Mouse (Mus musculus) heart, adult 8-10 months (tissue): ENCODE measurements around the gene Inppl1. TPM values are rescaled to one million over a fixed set of nuclear protein-coding genes. Genes with fewer than 3 reads are reported as not detected.

Experiments used
- DNase-seq: peaks from one replicate; pipeline ENCODE4 v3.0.0; 2022; ENCODE audit warnings: low spot score
- total RNA-seq, 4 experiments: library from RNA; stranded (reverse); gene quantifications; 2 replicates each; pipeline ENCODE4 v1.2.4; 2022

Gene Inppl1
- total RNA-seq, 4 experiments from 2014 or later: 174 to 207 (median 187) TPM

DNA sequence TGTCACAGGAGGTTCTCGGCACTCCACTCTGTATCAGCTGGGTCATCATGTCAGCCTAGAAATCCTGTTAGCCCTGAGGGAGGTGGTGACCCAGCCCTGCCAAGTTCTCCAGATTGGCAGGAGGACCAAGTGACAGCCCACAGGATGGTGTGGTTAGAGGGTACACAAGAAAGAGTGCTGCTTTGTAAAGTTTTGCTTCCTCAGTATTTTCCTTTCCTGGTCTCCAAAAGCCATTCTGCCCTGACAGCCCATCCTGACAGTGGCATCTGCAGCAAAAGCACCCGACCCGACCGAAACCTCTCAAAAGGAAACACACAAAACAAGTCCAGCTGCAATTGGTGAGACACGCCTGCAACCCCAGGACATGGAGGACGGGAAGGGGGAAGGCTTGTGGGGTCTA is 6.2 kb upstream of the Inppl1 start:
- DNase-seq: no peak

DNA sequence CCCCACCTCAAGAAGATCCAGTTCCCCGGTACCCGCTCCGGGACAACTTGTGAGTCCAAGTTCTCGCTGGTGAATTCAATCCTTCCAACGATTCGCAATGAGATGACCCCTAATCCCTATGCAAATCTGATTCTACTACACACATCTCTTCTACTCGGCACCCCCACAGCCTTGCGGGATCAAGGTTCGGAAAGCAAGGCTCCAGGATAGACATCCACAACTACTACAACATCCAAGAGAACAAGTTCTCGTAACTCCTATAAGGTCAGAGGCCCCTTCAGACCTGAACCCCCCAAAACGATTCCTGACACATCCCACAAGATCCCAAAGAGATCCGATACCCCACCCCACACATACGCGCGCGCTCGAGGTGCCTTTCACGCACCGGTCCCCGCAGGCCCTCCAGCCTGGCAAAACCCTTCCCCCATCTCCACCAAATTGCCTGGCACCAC is 849 bp downstream of the Inppl1 start:
- DNase-seq: no peak

DNA sequence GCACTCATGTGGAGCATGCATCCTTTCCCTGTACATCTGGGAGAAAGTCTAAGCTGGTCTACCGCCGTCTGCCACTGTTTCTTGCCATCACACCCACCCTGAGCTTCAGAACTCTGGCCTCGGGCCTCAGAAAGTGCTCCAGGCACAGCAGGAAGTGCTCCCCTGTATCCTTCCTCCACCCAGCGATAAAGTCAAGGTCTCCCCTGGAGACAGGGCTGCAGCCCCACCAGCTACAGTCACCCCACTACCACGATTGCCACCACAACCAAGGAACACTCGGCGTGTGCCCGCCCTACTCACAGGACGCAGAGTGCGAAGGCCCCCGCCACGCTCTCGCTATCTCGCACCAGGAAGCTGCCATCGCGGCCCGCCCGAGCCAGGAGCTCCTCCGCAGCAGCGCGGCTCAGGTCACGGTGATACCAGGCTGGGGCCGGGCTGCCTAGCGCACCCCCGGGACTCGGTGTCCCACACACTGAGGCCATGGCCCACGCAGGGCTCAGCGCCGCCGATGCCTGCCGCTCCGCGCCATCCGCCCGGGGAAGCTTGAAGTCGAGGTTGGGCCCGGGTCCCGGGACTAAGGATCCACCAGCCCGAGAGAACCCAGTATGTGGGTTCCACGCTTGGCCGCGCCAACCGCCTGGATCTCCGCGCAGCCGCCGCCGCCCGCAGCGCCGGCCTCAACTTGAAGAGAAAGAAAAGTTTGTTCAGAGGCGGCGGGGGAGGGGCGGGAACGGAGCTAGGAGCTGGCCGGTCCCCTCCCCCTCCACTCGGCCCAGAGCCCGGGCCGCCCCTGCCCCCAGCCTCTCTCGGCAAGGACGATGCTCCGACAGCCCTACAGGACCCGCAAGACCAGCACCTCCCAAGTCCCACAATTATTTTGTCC is 1.5 kb downstream of the Inppl1 start:
- DNase-seq: no peak

DNA sequence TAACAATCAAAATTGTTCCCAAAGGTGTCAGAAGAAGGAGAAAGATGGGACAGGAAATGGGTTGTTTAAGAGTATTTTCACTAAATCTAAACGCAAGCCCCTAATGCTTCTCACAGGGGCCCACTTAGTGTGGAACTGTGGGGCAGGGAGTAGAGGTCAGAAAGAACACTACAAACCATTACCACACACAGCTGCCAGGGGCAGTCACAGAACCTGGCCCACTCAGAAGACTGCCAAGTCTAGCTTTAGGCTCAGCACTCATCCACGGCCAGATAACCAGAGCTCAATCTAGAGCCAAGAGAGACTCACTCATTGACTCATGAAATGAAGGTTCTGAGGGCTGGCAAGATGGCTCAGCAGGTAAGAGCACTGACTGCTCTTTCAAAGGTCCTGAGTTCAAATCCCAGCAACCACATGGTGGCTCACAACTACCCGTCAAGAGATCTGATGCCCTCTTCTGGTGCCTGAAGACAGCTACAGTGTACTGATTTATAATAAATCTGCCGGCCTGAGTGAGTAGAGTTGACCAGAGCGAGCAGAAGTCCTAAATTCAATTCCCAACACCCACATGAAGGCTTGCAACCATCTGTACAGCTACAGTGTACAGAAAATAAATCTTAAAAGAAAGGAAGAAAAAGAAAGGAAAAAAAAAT is 2.4 kb downstream of the Inppl1 start:
- DNase-seq: no peak

DNA sequence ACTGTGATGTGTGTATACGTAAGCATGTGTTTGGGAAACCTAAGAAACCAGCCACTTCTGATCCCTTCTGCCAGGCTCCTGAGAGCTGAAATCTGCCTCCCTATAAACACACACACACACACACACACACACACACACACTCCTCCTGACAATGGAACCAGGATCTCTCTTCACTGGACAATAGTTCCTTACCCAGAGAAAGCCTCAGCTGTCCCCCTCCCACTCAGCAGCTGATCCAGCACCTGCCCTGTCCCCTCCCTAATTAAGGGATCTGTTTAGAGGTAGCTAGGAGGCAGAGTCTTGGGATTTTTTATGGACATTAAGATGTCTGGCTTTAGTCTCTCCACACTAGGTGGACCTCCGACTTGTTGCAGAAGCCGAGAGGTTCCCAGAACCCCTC is 3.1 kb downstream of the Inppl1 start:
- no peak for DNase-seq

DNA sequence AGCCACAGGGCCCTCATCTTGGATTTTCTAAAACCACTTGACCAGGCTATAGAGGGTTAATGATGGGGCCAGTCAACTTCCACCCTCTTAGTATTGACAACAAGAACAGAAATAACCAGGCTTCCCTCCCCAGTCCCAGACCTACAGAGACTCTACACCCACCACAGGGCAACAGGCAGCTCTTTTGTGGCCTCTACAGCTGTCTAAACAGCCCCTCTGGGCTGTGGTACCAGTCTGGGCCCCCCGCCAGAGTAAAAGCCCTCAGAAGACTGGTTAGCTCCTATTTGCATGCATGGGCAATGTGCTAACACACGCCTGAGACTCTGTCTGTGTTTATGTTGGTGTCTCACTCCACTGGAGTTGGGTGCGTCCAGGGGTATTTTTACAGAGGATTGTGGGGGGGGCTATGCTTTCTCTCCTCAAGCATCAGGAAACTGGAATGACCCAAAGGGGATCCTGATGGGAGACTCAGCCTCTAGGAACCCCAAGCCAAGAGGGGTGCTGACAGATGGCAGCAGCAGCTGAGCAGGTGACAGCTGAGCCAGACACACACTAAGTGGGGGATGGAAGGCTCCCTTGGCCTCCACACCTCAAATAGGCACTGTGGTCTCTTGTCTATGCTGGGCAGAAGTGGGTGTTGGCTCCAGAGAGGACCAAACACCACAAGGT is 4.0 kb downstream of the Inppl1 start:
- no peak for DNase-seq

DNA sequence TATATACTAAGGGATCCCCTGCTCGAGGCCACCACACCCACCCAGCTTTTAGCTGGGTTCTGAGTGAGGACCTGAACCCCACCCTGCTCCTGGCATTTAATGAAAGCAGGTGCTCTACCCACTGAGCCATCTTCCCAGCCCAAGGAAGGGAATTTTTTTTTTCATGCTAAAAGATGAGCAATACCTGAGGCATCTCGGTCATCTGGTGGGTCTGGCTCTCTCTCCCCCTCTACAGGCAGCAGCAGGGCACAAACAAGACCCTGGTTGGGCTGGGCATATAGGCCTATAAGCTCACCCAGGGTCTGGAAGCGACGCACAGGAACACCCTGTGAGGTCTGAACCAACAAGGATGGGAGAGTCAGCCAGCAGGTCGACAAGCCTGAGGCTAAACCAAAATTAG is 4.7 kb downstream of the Inppl1 start:
- no peak for DNase-seq

DNA sequence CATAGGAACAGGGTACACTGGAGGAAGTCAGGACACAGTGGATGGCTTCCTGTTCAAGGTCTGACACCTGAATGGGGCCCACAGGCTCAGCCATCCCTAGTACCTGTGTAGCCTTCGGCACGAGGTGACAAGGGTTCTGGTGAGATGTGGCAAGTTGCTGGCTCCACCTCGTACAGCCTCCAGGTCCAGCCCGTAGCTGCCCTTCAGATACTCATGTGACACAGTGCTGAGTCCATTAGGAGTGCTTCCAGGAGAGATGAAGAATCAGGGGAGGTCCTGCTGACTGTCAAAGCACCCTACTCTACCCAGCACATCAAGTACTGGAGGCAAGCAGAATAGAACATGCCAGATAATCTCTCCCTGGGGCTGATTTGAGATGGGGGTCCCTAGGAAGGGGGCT is 5.7 kb downstream of the Inppl1 start:
- no peak for DNase-seq

DNA sequence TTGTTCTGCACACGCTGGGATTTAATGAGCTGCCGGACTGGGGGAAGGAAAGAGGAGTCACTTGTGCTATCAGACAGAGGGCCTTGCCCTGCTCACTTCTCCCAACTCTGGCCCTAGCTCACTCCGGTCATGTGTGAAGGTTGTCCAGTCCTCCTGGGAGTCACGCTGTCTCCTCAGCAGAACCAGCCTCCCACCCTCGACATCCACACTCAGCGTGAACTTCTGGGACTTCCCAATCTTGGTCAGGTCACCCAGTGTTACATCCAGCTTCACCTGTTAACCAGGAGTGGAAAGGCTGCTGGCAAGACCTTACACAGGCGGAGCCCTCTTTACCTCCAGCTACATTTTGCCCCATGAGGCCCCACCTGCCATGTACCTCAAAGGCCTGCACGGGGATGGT is 6.6 kb downstream of the Inppl1 start:
- DNase-seq: no peak

DNA sequence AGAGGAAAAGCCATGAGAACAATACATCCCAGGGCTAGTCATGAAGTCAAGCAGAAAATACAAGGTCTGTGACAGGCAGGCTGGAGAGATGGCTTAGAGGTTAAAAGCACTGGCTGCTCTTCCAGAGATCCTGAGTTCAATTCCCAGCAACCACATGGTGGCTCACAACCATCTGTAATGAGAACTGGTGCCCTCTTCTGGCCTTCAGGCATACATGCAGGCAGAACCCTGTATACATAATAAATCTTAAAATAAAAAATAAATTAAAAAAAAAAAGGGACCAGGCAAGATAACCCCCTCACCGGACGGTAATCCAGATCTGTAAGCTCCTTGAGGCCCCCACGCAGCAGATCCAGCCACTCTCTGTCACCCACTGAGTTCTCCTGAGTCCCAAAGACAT is 7.7 kb downstream of the Inppl1 start:
- DNase-seq: no peak

DNA sequence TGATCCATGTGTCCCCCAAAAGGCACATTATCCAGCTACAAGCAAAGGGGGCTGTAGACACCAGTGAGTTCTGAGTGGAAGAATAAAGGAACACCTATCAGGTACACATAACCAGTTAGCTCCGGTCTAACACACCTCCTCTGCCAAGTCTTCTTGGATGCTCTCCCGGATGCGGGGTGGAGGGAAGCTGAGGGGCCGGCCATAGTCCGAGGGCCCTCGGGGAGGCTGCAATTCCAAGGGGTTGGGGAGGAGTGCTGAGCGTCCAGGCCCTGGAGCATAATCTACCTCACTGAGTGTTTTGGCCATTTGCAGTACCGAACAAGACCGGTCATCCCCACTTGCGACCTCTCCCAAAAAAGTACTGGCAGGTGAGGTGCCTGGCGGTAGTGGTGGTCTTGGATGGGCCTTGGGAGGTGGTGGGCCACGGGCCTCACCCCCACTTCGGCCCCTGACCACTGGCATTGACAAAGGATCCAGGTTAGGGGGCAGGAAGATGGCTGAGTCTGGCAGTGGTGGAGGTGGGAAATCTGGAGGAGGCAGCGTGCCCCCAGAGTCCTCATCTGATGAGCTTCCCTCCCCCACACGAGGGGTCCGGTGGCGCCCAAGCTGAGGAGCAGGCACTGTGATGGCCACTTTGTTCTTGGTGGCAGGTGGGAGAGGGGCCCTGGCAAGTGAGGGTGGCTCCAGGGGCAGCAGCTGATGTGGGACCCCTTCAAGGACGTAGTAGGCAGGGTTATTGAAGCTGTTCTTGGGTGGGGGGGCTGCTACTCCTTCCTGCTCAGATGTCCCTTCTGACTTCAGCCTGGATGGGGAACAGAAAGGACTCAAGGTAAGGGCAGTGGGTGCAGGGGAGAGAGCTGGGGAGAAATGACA is 14.0 kb downstream of the Inppl1 start:
- DNase-seq: no peak

DNA sequence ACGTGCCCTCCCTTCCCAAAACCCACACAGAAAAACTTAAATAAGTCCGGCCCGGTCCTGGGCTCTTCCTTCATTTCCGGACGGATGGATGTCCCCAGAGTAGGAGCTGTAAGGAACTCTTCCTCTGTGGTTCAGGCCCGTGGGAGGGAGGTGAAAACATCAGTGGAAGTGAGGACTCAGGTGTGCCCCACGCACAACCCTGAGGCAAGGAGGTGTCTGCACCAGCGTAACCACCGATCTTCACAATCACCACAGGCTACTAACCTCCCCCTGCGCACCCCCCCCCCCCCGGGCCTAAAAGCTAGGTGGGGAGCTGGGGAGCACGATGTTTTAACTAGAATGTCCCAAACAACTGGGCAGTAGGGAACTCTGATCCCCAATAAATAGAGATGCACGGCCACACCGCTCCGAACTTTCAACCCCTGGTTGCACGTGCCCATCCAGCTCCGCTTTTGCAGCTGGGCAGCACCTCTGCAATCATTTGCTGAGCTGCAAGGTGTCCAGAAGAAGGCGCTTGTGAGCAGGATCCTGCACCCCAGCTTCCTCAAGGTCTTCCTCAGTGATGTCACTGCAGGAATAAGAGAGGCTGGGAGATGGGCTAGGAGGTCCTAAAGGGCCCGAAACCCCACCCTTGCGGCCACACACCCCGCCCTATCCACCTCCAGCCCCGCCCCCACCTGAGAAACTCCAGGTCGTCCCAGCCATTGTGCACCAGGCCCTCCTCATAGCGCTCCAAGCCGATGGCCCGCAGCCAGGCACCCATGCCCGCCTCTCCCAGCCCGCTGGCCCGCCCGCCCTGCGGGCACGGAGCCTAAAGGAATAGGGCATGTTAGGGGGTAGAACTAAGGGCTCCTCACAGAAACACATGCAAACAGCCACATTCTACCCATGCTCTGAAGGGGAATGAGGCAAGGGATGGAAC is 14.9 kb downstream of the Inppl1 start:
- no peak for DNase-seq

DNA sequence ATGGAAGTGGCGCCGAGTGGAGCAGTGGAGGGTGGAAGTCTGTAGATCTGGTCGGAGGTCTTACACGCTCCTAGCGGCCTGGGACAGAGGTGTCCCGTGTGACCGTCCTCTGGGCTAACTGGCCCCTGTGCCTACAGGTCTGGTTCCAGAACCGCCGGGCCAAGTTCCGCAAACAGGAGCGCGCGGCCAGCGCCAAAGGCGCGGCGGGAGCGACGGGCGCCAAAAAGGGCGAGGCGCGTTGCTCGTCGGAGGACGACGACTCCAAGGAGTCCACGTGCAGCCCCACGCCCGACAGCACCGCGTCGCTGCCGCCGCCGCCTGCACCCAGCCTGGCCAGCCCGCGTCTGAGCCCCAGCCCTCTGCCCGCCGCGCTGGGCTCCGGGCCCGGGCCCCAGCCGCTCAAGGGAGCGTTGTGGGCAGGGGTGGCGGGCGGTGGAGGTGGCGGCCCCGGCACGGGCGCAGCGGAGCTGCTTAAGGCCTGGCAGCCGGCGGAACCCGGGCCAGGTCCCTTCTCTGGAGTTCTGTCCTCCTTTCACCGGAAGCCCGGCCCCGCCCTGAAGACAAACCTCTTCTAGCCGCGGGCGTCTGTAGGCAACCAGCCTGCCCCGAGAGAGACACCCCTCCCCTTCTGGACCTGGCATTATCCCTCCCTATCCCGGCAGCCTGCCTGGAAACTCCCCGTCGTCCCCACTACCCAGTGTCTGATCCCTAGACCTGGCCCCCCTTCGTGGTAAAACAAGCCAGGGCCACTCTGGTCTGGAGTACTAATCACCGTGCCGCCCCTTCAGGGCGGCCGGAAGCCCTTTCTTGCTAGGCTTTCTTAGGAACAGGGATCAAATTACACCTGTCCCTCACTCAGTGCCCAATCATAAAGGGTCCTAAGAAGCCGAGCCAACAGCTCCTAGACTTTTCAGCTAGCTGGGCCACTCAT is 16.2 kb downstream of the Inppl1 start:
- DNase-seq: peak; percentile 63

DNA sequence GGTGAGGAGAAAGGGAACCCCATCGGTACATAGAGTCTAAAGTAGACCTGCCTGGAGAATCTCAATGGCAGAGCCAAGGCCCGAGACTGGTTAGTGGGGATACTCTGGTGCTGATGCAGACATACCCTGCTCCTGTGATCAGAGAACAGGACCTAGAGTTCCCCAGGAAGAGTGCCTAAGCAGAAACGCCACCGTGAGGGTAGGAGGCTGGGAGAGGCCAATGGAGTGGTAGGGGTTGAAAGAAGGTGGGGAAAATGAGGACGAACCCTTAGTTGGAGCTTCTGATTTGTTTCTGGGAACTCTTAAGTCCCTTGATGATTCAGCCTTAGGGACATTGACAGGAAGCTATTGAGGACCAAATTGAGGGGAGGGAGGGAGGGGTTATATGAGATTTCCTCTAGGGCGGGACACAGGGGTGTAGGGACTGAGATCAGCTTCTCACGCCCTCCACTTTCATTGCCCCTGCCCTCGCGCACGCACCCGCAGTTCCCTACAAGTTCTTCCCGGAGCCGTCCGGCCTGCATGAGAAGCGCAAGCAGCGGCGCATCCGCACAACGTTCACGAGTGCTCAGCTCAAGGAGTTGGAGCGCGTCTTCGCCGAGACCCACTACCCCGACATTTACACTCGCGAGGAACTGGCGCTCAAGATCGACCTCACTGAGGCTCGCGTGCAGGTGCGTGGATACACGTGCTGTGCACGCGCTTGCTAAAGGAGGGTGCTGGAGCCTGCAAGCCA is 17.6 kb downstream of the Inppl1 start:
- no peak for DNase-seq

DNA sequence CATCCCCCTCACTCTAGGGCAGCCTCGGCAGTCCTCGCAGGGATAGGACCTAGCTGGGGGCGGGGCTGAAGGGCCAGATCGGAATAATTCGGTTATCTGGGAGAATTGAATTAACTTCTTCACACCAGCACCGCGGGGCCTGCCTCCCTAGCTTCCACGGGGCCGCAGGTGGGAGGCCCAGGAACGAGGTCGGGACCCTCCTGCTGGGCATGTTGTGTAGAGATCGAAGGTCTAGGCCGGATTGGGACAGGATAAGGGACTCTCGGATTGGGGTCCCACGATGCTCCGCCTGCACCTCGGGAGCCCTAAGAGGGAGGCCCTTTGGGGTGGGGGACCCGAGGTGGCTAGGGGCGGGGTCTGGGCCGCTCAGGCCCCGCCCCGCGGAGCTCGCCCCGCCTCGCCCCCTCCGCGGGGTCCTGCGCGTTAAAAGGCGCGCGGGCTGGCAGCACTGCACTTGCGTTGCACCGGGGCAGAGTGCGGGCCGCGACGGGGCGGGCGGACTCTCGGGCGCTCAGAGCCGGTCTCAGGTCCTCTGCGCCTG is 20.1 kb downstream of the Inppl1 start, which contains the start of gene Phox2a:
Gene Phox2a (plus strand): TSS at position 453 of the 541 bp plus-strand sequence.
- DNase-seq: no peak

DNA sequence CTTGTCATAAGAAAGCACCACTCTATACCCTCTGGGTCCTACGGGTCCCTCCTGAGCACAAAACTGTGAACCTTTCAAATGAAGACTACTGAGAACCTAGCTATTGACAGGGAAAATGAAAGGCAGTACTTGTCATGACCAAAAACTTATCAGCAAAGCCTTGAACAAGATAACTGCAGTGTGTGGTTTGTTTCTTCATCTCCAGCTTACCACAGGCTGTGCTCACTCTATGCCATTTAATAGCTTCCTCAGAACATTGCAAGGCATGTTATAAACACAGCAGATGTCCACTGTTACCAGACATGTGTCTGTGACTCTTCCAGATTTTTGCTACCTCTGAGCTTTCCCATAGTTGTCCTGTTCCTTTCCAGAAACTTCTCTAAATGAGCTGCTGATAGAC is 61.0 kb downstream of the Inppl1 start:
- DNase-seq: no peak

DNA sequence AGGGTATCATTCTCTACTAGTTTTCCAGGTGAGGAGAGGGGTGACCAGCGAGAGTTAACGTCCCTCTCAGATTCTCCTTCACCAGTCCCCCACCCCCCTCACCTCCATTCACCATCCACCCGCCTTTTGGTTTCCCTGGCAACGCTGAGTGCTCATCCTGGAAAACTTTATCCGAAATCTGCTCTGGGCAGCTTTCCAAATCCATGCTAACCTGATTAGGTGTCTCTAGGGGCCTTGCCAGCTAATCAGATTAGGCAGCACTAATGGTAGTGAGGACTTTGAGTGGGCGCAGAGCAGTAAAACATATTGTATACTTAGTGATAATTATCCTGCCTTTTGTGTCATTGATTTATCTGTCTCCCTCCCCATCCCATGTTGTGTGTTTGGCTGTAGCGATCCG is 65.3 kb downstream of the Inppl1 start:
- DNase-seq: no peak
